Mouse (Mus musculus) kidney, postnatal 0 days (tissue): ENCODE measurements at regions not wholly inside any gene's neighbourhood (a gene's known extent, or its start where the extent isn't known, plus 50 kb on each side); places are given as distances from the start of the nearest gene placed in this dataset.

Experiments used
- ATAC-seq: fragments of 200-750 bp; cut with Nextera tagmentation; replicated peaks from 2 replicates; pipeline ENCODE4 v1.8.0; 2017; ENCODE audit warnings: low read depth, moderate number of reproducible peaks, moderate TSS enrichment, moderate library complexity; ENCODE audit not compliant: low FRiP score
- DNase-seq: peaks from one replicate; pipeline ENCODE4 v3.0.0-alpha.2; 2016; ENCODE audit warnings: low spot score
- H3K27ac ChIP-seq: fragments of 300-500 bp; sonication (generic); 2 replicates; pipeline ENCODE4 v1.5.1; 2014; ENCODE audit warnings: mild to moderate bottlenecking
- H3K27me3 ChIP-seq: fragments of 300-500 bp; sonication (generic); 2 replicates; pipeline ENCODE4 v1.6.1; 2014; ENCODE audit warnings: low read length, mixed read lengths; ENCODE audit not compliant: insufficient read depth
- H3K36me3 ChIP-seq: fragments of 300-500 bp; sonication (generic); 2 replicates; pipeline ENCODE4 v1.6.1; 2014; ENCODE audit warnings: low read length, mixed read lengths; ENCODE audit not compliant: insufficient read depth
- H3K4me1 ChIP-seq: fragments of 300-500 bp; sonication (generic); replicated peaks from 2 replicates; pipeline ENCODE4 v1.6.1; 2014; ENCODE audit warnings: antibody characterized with exemption, low read length, mixed read lengths; ENCODE audit not compliant: insufficient read depth
- H3K4me2 ChIP-seq: fragments of 300-500 bp; sonication (generic); 2 replicates; pipeline ENCODE4 v1.6.1; 2014; ENCODE audit warnings: mild to moderate bottlenecking, low read length, moderate library complexity, mixed read lengths
- H3K4me3 ChIP-seq: fragments of 300-500 bp; sonication (generic); replicated peaks from 2 replicates; pipeline ENCODE4 v1.5.1; 2014; ENCODE audit warnings: low read depth, low read length
- H3K9ac ChIP-seq: fragments of 300-500 bp; sonication (generic); 2 replicates; pipeline ENCODE4 v1.6.1; 2014; ENCODE audit warnings: low read depth, low read length
- H3K9me3 ChIP-seq: fragments of 300-500 bp; sonication (generic); replicated peaks from 2 replicates; pipeline ENCODE4 v1.6.1; 2016; ENCODE audit warnings: low read length, inconsistent platforms, mixed read lengths
- CTCF ChIP-seq: IDR thresholded peaks from 2 replicates; pipeline ENCODE4 v1.5.1; 2016; ENCODE audit warnings: antibody characterized with exemption, low read depth, mild to moderate bottlenecking, moderate library complexity
- WGBS: fragments of 180-500 bp; shearing (Covaris S2); extraction: QIAGEN DNeasy Blood & Tissue Kit; methylation state at CpG from one replicate; pipeline ENCODE4 v1.1.7; 2014; 5-methylcytosine and 5-hydroxymethylcytosine counted together

DNA sequence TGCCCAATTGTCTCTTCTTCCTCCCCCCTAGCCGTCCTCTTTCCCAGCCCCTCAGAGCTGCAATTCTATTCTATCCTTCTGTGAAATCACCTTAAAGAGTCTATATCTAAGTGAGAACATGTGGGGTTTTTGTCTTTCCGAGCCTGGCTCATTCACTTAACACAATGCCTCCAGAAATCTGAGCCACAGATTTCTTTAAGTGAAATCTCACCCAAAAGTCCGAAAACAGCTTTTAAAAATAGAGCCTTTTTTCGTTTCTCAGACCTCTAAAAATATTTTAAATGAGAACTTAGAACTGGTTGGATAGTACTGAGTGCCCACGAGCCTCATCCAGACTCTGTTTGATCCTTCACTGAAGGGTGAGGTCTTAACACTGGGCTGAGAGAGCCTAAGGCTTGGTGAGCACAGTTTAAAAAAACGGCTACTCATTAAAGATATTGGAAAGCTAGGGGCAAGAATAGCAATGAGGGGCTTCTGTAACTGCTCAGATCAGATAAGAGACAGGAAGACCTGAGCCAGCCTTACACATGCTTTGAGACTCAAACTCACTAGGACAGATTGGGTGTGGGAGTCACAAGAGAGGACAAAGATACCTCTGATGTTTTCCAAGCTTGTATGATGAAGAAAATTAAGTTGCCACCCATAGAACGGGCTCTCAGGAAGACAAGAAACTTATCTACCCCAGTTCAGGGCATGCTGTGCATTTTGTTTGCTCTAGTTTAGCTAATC lies 427.3 kb downstream of the Prss52 start:
- no peaks in the 10 kb centered on the region for H3K4me1 ChIP-seq
- DNase-seq: no peak
- H3K36me3 ChIP-seq: no peaks in the 10 kb centered on the region
- no peak overlapping the region for H3K4me3 ChIP-seq
- no peaks in the 10 kb centered on the region for H3K27me3 ChIP-seq
- WGBS: 62% methylated on average over 7 of the region's 7 CpGs
- H3K9ac ChIP-seq: no peak overlapping the region
- no peak overlapping the region for H3K4me2 ChIP-seq
- TF ChIP-seq CTCF: no peak
- ATAC-seq: no peak
- H3K27ac ChIP-seq: no peak overlapping the region
- no peaks in the 10 kb centered on the region for H3K9me3 ChIP-seq

DNA sequence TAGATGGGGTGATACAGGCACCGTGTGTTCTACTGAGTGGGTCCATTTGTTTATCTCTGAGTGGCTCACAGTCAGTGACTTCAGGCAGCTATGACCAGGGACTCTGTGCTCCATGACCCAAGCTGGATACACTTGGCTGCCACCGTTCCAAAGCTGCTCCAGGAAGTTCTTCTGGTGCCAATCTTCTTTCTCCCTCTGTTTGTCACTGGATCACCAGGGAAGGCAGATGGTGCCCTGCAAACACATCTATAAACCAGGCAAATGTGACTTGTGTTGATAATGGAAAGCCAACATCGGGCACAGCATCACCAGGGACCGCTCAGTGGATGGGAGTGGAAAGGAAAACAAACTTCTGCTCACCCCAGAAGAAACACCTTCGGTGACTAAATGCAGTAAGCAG lies 428.3 kb downstream of the Prss52 start:
- DNase-seq (no peak), ATAC-seq (no peak)
- no peak overlapping the region for H3K27ac ChIP-seq
- no peaks in the 10 kb centered on the region for H3K27me3 ChIP-seq
- no peak overlapping the region for H3K9ac ChIP-seq
- no peaks in the 10 kb centered on the region for H3K9me3 ChIP-seq
- no peaks in the 10 kb centered on the region for H3K4me1 ChIP-seq
- TF ChIP-seq CTCF: no peak
- no peaks in the 10 kb centered on the region for H3K36me3 ChIP-seq
- no peak overlapping the region for H3K4me3 ChIP-seq
- 77% methylated on average over 5 of the region's 5 CpGs for WGBS
- H3K4me2 ChIP-seq: no peak overlapping the region

DNA sequence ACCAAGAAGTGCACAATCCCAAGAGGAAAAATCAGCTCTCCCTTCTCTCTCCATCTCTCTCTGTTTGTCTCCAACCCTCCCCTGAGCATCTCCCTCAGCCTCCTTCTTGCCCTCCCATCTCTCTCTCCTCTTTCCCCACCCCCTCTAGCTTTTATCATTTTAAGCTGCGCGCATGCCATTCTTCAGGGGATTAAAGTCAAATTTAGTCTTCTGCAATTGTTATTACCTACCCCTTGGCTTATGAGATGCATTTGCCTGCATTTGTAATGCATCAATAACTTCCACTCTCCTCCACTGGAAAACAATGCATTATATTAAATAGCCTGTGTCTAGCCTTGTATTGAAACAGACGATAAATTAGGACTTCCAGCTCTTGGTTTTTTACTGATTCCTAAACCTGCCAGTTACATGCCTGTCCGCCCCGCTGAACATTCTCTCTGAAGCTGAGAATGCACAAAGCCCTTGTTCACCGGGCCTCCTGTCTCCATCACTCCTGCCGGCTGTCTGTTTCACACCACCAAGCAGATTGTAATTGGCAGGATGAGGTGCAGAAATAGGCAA lies 429.6 kb downstream of the Prss52 start:
- no peak for DNase-seq
- Histone ChIP-seq H3K27ac (no peak overlapping the region), H3K4me3 (no peak overlapping the region), H3K27me3 (no peaks in the 10 kb centered on the region), H3K9me3 (no peaks in the 10 kb centered on the region), H3K9ac (no peak overlapping the region), H3K4me2 (no peak overlapping the region), H3K36me3 (no peaks in the 10 kb centered on the region), H3K4me1 (no peaks in the 10 kb centered on the region)
- no peak for TF ChIP-seq CTCF
- ATAC-seq: no peak
- WGBS: 38% methylated on average over 7 of the region's 7 CpGs

DNA sequence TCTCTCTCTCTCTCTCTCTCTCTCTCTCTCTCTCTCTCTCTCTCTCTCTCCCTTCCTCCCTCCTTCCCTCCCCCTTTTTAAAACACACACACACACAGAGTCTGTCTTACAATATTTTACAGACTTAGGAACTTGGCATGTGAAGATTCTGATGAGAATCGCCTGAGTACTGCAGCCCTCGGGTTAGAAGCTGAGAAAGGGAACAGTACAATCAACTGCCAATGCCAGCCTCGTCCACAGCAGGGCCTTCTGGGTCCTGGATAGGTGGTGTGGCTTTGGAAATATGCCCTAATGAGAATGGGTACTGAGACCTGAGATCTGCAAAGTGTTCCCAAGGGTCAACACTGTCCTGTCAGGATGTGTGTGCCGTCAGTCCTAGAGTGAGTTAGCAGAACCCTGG lies 430.1 kb downstream of the Prss52 start:
- no peak for ATAC-seq
- Histone ChIP-seq H3K36me3 (no peaks in the 10 kb centered on the region), H3K4me2 (no peak overlapping the region), H3K4me3 (no peak overlapping the region), H3K27me3 (no peaks in the 10 kb centered on the region), H3K4me1 (no peaks in the 10 kb centered on the region), H3K9me3 (no peaks in the 10 kb centered on the region), H3K27ac (no peak overlapping the region), H3K9ac (no peak overlapping the region)
- DNase-seq: no peak
- 41% methylated on average over 4 of the region's 4 CpGs for WGBS
- no peak for TF ChIP-seq CTCF

DNA sequence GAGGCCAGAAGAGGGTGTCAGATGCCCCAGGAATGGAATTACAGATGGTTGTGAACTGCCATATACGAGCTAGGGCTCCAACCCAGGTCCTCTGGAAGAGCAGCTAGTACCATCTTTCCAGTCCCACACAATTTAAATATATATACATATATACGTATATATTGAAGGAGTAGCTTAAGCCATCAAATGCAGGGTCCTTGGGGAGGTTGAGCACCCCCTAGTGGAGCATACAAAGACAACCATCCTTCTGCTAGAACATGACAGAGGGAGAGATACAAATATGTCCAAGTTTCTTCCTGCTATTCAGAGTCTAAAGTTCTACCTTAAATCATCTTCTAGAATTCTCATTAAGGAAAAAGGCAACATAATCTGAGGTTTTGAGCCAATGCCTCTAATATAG lies 435.4 kb downstream of the Prss52 start:
- no peak overlapping the region for H3K9ac ChIP-seq
- WGBS: 53% methylated on average over 2 of the region's 2 CpGs
- no peaks in the 10 kb centered on the region for H3K9me3 ChIP-seq
- no peaks in the 10 kb centered on the region for H3K36me3 ChIP-seq
- no peaks in the 10 kb centered on the region for H3K4me1 ChIP-seq
- no peaks in the 10 kb centered on the region for H3K27me3 ChIP-seq
- no peak for ATAC-seq
- DNase-seq: peak; percentile 17
- no peak overlapping the region for H3K4me3 ChIP-seq
- no peak overlapping the region for H3K4me2 ChIP-seq
- TF ChIP-seq CTCF: peak; percentile 50
- H3K27ac ChIP-seq: no peak overlapping the region

DNA sequence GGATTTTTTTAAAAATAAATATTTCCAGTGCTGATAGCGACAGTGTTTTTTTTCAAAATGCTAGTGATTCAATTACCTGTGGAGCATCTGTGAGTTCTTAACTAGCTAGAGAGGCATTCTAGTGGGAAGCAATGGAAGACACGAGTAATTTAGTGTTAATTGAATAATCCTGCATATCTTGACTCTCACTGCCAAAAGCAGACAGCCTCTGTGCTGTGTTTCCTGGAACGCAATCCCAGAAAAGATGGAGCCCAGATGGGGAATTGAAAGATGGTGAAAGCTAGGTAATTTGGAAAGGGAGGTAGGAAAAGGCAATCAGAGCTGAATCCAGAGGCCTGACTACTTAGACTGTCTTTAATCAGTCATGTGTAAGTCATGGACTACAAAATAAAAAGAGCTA lies 441.0 kb downstream of the Prss52 start:
- Histone ChIP-seq H3K27me3 (no peaks in the 10 kb centered on the region), H3K9me3 (no peaks in the 10 kb centered on the region), H3K9ac (no peak overlapping the region), H3K27ac (no peak overlapping the region), H3K4me2 (no peak overlapping the region), H3K4me3 (no peak overlapping the region), H3K4me1 (no peaks in the 10 kb centered on the region), H3K36me3 (no peaks in the 10 kb centered on the region)
- DNase-seq (no peak), ATAC-seq (no peak)
- no peak for TF ChIP-seq CTCF
- 75% methylated on average over 3 of the region's 3 CpGs for WGBS
